Mouse (Mus musculus) layer of hippocampus, adult 2 months (tissue): ENCODE measurements at regions not wholly inside any gene's neighbourhood (a gene's known extent, or its start where the extent isn't known, plus 50 kb on each side); places are given as distances from the start of the nearest gene placed in this dataset.
A peak's percentile ranks its signal among the peaks of the same experiment; 100 is the strongest.

ENCODE experiments used
- DNase-seq, 2 experiments: peaks; one replicate each; pipeline ENCODE4 v3.0.0; 2022; ENCODE audit warnings: low spot score in 2 of 2
- H3K27ac ChIP-seq: fragments of 200-600 bp; 2 replicates; pipeline ENCODE4 v1.8.1; 2022
- H3K4me3 ChIP-seq: fragments of 200-600 bp; 2 replicates; pipeline ENCODE4 v1.8.1; 2022; ENCODE audit warnings: mild to moderate bottlenecking
- CTCF ChIP-seq: fragments of 200-600 bp; conservative IDR thresholded peaks from 2 replicates; pipeline ENCODE4 v1.8.1; 2022; ENCODE audit warnings: antibody characterized with exemption, mild to moderate bottlenecking, moderate library complexity

DNA sequence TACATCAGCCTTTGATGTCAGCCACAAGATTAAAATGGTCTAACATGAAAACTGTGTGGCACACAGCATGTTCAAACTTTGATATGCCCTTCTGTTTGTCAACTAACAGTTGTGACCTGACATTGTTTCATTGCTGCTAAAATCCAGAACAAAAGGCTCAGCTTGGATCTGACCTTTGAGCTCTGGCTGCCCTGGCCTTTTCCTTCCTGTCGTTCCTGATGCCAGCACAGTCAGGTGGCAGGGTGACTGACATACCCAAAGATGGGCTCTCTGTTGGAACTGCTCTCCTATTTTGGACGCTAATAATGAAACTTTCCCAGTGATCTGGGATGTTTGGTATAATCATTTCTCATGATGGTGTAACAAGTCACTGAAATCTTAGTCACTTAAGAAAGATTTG is 416.8 kb upstream of the Mki67 start:
- TF ChIP-seq CTCF = no peak
- no peak for DNase-seq
- no peak overlapping the region for H3K27ac ChIP-seq
- H3K4me3 ChIP-seq = no peak overlapping the region

DNA sequence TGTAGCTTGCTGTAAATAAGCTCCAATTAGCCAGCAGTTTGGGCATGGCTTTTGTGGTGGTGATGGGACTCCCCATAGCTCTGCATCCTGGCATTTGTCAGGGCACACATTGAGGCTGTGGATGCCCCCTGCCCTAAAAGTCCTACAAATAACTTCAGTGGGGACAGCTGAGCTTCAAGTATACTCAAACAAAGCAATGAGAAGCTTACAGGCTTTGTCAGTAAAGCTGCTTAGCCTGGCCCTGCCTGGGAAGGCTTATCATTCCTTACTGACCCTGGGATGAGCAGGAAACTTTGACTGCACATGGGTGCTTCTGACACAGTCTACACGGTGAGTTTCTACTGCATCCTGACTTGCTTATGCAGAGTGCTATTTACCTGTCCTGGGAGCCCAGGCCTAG is 420.5 kb upstream of the Mki67 start:
- no peak overlapping the region for H3K27ac ChIP-seq
- no peak overlapping the region for H3K4me3 ChIP-seq
- DNase-seq = no peak
- no peak for TF ChIP-seq CTCF

DNA sequence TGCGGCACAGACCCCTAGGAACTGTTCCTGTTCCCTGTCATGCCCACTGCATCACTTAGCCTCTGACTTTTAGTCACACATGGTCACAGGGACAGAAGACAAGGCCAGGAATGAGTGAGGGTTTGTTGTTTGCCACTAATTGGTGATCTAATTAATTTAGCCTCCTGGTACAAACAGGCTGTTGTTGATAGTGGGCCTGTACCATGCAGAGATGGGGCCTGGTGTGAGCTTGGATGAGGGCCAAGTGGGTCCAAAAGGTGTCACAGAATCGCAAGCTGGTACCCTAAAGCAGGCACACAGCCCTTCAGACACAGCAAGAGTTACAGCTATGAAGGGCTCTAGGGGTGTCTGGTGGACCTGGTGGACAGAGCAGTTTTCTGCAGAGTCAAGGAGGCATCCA is 421.2 kb upstream of the Mki67 start:
- DNase-seq = no peak
- TF ChIP-seq CTCF = no peak
- H3K27ac ChIP-seq = no peak overlapping the region
- no peak overlapping the region for H3K4me3 ChIP-seq

DNA sequence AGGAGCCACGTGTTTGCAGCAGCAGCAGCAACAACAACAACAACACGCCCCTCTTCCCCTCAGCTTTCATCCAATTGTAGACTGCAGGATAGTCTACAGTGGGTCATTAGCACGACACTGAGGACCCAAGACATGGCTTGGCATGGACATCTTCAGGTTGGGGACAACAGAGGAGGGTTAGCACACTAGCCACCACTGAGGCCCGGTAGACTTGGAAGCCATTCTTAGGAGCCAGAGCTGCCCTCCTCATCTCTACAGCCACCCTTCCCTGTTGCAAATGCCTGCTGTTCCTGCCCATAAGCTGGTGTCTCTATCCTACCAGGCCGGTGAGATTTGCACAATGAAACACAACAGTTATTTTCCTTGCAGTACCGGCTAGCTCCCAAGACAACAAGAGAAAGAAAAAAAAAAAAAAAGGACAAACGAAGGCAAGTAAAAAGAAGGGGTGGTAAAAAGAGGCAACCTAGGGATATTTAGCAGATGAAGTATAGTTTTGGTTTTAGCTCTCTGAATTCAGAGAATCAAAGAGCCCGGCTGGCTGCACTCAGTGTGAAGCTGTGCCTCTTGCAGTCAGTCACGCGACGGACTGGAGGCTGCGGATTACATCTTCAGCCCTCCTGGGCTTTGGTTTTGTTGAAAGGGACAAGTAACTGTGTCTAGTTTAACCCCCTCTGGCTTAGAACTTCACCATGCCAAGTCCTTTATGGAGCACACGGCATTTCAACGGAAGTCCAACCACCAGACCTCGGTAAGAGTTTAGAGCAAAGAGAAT is 421.9 kb upstream of the Mki67 start:
- no peak for TF ChIP-seq CTCF
- no peak overlapping the region for H3K4me3 ChIP-seq
- no peak overlapping the region for H3K27ac ChIP-seq
- no peak for DNase-seq

DNA sequence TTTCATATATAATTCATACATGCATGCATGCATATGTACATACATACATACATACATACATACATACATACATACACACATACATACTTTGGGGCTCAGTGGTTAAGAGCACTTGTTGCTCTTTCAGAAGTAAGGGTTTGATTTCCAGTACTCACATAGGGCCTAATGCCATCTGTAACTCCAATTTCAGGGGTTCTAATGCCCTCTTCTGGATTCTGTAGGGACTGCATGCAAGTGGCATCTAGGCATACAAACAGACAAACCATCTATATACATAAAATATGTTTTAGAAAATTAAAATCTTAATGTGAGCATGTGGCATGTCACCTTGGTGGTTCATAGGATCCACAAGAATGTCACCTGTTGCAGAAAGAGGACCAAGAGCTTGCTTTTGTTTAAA is 426.7 kb upstream of the Mki67 start:
- Histone ChIP-seq H3K27ac (no peak overlapping the region), H3K4me3 (no peak overlapping the region)
- peak; percentile 60 for TF ChIP-seq CTCF
- DNase-seq = no peak

DNA sequence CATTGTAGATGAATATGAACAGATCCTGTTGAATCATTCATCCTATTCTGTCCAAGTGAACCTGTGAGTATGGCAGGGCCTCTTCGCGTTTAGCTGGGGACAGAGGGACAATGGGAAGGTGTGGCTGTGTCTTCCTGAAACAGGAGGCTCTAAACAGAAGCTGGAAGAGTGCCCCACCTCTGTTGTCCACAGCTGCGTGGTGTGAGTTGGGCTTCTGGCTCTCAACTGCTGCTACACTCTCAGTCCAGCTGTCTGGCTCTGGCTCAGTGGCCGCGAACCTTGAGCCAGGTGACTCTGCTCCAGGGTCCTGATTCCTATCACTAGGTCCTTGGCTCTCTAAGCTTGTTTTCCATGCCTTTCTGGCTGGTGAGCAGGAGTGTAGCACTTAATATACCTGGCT is 434.0 kb upstream of the Mki67 start:
- DNase-seq = no peak
- no peak for TF ChIP-seq CTCF
- no peak overlapping the region for H3K4me3 ChIP-seq
- no peak overlapping the region for H3K27ac ChIP-seq

DNA sequence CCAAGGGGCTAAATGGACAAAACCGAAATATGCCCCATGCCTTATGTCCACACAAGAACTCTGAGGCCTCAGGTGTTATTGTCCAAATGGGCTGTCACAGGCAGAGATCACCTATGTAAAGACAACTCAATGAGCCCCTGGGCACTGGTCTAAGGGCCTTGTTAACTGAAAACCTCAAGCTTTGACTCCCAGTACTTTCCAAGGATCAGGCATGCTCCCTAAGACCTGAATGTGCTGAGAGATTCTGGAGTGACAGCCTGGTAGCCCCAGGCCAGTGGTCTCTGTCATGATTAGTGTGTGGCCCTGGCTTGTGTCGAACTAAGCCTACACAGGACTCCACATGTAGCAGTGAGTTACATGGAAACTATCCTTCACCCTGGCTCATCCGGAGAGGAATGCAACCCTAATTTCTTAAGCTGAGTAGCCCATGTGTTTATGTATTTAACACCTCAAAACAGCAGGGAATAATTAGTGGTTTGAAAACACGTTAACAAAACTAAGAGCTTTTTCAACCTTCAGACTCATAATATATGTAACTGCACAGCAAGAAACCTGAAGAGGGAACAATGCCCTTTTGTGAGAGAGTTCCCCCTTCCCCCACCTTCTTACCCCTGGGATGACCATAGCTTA is 435.3 kb upstream of the Mki67 start:
- DNase-seq = no peak
- TF ChIP-seq CTCF = no peak
- no peak overlapping the region for H3K27ac ChIP-seq
- no peak overlapping the region for H3K4me3 ChIP-seq

DNA sequence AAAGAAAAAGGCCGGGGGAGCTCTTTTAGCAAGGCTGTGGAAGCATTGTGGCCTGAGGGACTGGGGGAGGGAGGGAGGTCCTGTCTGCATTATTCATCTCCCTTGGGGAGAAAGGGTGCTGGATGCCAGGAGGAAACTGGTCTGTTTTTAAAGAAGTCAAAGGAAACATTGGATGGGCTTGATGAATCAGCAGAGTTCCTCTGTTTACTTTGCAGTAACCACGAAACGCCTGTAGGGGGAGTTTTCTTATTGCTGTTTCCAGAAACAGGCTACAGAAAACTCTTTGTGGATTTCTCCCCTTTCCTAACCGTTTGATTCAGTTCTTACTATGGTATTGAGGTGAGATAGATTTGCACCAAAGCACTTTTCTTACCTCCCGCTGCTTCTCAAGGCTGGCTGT is 436.3 kb upstream of the Mki67 start:
- TF ChIP-seq CTCF = peak; percentile 88
- Histone ChIP-seq H3K4me3 (no peak overlapping the region), H3K27ac (peak overlapping the region; percentile 40; the same call in 1 of the 2 replicates)
- peak; percentile 51 to 70 for DNase-seq

DNA sequence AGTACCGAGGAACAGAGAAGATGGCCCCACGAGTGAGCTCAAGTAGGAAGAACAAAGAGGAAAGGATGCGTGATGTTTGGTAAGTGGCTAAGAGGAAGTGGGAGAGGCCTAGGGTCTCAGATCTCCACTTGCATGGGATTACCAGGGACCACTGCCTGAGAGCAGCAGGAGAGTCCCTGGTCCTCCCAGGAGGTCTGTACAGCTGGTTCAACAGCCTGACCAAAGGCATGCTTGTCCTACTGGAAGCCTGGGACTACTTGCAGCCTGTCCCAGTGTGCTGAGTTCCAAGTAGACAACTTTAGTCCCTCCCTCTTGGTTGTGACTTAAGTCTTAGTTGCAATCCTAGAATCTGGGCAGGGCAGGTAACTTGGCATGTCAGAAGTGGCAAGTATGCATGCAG is 437.5 kb upstream of the Mki67 start:
- no peak for DNase-seq
- TF ChIP-seq CTCF = no peak

DNA sequence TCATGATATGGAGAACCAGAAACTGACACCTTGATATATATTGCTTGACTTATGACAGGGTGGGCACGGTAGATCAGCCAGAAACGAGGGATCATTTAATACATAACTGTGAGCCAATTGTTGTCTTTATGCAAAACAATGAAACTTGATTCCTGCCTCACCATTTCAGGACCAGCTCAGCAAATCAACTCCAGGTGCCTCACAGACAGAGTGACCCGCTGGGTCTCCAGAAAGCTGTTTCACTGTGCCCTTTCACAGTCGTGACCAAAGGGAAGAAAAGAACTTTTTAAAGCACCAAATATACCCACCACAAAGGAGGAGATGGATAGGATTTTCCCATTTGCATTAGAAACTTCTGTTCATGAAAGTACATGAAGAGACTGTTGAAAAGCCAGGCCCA is 443.0 kb upstream of the Mki67 start:
- no peak overlapping the region for H3K27ac ChIP-seq
- no peak for DNase-seq
- TF ChIP-seq CTCF = no peak
- no peak overlapping the region for H3K4me3 ChIP-seq

More for the DNA sequence above, 437.5 kb upstream of the Mki67 start:
- Histone ChIP-seq H3K4me3 (no peak overlapping the region), H3K27ac (no peak overlapping the region)

DNA sequence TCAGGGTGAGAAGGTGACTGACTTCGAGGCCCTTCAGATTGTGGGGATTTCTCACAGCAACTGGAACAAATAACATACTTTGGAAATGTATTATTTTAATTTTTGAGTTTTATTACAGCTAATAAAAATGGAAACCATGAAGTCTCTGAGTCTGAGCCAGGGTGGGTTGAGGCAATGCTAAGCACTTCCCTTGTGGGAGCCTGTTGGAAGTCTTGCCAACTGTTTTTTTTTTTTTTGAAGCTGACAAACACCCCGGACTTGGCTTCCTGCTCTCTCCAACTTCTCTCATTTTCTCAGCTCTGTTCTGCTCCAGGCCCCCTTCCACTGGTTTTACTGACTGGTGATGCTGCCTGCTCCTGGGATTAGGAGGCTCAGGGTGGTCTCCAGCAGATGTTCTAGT is 445.4 kb upstream of the Mki67 start:
- DNase-seq = no peak
- no peak for TF ChIP-seq CTCF
- H3K27ac ChIP-seq = no peak overlapping the region
- H3K4me3 ChIP-seq = no peak overlapping the region

DNA sequence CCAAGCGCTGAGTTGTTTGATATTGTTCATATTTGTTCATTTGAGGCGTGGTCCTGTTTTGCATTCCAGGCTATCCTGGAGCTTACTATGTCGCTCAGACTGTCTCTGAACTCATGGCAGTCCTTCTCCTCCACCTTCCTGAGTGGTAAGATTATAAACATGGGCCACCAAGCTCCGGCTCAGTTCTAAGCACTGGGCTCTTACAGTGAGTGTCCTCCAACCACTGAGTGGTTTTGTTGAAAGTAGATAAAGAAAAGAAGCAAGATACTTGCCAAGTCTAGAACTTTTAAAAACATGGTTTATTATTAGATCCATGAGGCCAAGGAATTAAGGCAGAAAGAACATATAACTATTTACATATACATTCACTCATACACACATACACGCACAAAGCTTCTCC is 448.7 kb upstream of the Mki67 start:
- TF ChIP-seq CTCF = no peak
- Histone ChIP-seq H3K27ac (no peak overlapping the region), H3K4me3 (no peak overlapping the region)
- no peak for DNase-seq

DNA sequence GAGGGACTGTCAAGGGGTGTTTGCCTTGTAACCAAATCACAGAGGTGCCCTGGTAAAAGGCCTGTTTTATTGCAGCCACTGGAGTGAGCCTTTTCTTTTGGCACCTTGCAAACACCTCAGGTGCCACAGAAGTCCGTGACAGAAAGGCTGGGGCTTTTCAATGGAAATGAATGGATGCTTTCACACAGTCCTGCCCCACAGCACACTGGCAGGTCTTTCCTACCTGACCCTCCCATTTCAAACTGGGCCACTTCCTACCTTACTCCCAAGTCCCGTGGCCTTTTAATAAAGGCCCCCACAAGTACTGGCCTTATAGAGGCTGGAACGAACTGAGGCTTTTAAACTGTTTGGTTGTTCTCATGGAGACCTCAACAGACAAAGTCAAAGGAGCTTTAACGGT is 453.1 kb upstream of the Mki67 start:
- Histone ChIP-seq H3K4me3 (no peak overlapping the region), H3K27ac (no peak overlapping the region)
- DNase-seq = no peak
- TF ChIP-seq CTCF = no peak

DNA sequence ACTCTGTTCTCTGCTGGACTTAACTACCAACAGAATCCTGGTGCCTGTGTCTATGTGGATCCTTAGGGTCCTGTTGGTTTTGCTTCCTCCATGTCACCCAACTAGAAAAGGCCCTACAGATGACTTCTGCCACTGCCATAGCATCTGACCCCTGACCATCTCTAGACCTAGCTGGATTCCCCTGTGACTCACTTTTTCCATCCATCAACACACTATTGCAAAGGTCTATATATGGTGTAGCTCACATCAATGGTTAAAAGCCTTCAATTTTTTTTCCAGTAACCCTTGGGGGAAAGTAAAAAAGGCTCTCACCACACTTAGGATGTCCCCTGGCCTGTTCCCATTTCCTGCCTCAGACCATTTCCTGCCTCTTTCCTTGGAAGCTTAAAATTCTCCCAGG is 460.2 kb upstream of the Mki67 start:
- no peak overlapping the region for H3K27ac ChIP-seq
- TF ChIP-seq CTCF = no peak
- DNase-seq = no peak
- no peak overlapping the region for H3K4me3 ChIP-seq

DNA sequence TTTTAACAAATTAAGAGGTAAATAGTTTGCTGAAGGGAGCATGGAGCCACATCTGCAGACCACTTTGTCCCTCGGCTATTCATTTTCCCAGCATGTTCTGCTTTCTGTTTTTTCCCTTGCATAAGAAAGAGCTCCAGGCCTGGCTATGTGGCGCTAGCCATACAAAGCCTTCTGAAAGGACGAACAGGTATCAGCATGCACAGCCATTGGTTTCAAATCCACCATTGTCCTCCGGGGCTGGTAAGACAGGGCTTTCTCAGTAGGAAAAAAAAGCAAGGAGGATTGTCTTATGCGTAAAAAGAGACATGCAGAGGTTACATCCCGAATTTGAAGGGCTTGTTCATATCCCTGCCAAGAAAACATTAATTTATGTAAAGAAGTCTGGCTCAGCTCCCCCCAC is 464.8 kb upstream of the Mki67 start:
- H3K27ac ChIP-seq = no peak overlapping the region
- no peak for DNase-seq
- H3K4me3 ChIP-seq = no peak overlapping the region
- TF ChIP-seq CTCF = no peak
